Mouse (Mus musculus): Measurements from ENCODE around the gene Rpl37a.

Gene Rpl37a

GRCm38 (mm10) chr1:72738946-72739680 is 28.0 kb downstream of the Rpl37a start:
- peak; percentile 78 to 86 for DNase-seq

- DNase-seq: no peak
These were observed 28.6 kb downstream of the Rpl37a start for GRCm38 (mm10) chr1:72739681-72740063.

DNA sequence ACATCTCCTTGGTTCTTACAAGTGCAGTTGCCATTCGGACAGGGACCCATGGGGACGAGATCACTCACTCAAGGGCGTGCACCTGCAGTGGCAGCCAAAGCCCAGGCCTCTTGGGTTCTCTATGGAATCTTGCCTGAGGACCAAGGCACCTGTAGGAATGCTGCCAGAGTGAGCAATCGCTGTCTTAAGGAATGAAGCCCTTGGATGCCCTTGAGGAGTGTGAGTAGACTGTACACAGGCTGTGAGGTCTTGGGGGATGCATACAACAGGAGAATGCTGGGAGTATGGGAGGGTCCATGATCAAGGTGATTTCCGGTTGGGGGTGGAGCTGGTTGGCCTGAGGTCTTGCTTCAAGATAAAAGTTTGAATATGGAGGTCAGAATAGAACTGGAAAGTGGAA is 30.3 kb downstream of the Rpl37a start:
- DNase-seq: no peak

GRCm38 (mm10) chr1:72744816-72745506 is 33.9 kb downstream of the Rpl37a start:
- DNase-seq: no peak

- DNase-seq: peak in 1 of 2 experiments; percentile 24
These were observed 35.3 kb downstream of the Rpl37a start for GRCm38 (mm10) chr1:72746382-72746781.

- peak; percentile 27 to 41 for DNase-seq
These were observed 40.3 kb downstream of the Rpl37a start for GRCm38 (mm10) chr1:72751371-72751781.

DNA sequence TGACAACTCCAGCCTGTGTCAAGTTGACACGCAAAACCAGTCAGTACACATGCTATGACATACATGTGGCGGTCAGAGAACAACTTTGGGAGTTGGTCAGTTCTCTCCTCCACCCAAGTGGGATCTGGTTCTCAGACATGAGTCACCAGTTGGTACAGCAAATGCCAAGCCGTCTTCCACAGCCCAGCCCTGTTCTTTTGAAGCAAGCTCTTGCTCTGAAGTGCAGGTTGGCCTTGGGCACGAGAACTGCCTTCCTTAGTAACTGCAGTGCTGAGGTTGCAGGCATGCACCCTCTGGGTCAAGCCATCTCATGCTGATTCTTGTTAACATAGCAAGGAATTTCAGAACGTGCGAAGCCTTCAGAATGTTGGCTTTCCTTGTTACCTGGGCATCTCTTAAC is 42.1 kb downstream of the Rpl37a start:
- DNase-seq: no peak

DNA sequence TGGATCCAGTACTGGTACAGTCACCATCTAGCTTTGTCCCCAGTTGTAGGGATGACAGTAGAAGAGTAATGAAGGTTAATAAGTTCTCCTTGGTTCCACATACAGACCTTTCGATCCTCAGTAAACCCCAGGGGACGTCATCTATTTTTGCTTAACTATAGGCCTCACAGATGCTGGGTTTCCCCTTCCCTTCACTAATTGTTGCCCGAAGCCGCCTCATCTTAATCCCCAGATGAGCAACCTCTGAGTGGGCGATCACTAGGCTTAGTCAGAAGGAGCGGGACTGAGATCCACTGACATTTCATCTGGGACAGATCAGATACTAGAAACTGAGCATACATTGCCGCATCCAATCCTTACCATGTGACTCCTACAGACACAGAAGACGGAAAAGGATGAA is 44.1 kb downstream of the Rpl37a start:
- no peak for DNase-seq

DNA sequence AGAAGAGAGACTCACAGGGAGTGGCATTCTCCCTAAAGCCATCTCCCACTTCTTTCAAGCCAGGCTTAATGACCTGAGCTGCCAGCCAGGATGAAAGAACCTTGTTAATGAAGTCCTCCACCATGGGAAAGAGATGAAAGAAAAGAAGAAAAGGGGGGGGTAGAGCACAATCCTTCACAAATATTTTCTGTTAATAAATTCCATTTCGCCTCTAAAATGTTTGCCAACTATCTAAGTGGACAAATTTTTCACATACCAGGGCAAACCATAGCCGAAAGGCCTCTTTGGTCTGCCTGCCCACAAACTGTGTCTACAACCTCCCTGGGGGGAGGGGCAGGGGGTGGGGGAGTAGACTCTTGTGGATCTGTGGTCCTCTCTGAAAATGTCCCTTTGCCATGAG is 44.7 kb downstream of the Rpl37a start:
- peak in 1 of 2 experiments; percentile 13 for DNase-seq

DNA sequence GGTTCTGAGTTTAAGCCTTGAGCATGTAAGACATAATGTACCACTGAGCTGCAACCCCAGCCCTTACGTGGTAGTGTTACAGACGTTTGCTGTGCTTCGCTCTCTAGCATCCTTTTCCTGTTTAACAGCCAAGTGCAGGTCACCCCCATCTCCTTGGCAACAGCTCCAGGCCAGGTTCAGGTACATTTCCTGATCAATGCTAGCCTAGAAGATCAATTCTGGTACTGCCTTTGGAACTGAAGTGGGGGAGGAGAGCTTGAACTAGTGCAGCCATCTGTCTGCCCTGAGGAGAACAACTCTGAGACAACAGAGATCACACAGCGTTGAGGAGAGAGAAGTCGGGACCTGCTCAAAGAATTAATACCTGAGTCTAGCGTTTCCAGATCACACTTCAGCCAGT is 48.7 kb downstream of the Rpl37a start:
- no peak for DNase-seq
